Mouse (Mus musculus) forebrain, embryonic 11.5 days (tissue): ENCODE data around the gene Ablim1. TPM values are rescaled to one million over a fixed set of nuclear protein-coding genes. Genes with fewer than 3 reads are reported as not detected.

Source experiments
- ATAC-seq: fragments of 200-750 bp; cut with Nextera tagmentation; replicated peaks from 2 replicates; pipeline ENCODE4 v1.8.0; 2017; ENCODE audit warnings: moderate TSS enrichment; ENCODE audit not compliant: low FRiP score
- DNase-seq: peaks from one replicate; pipeline ENCODE4 v3.0.0-alpha.2; 2017; ENCODE audit warnings: low spot score
- H3K27ac ChIP-seq: fragments of 300-500 bp; sonication (generic); 2 replicates; pipeline ENCODE4 v1.5.1; 2014; ENCODE audit warnings: low read depth, low read length
- H3K27me3 ChIP-seq: fragments of 300-500 bp; sonication (generic); 2 replicates; pipeline ENCODE4 v1.6.1; 2014; ENCODE audit warnings: mild to moderate bottlenecking, low read length, mixed read lengths; ENCODE audit not compliant: control insufficient read depth, insufficient read depth
- H3K36me3 ChIP-seq: fragments of 300-500 bp; sonication (generic); 2 replicates; pipeline ENCODE4 v1.6.1; 2014; ENCODE audit warnings: mild to moderate bottlenecking, low read length, moderate library complexity, mixed read lengths; ENCODE audit not compliant: control insufficient read depth, insufficient read depth
- H3K4me1 ChIP-seq: fragments of 300-500 bp; sonication (generic); replicated peaks from 2 replicates; pipeline ENCODE4 v1.6.1; 2014; ENCODE audit warnings: low read length, mixed read lengths; ENCODE audit not compliant: control insufficient read depth, insufficient read depth
- H3K4me2 ChIP-seq: fragments of 300-500 bp; sonication (generic); 2 replicates; pipeline ENCODE4 v1.6.1; 2014; ENCODE audit warnings: low read depth, mild to moderate bottlenecking, low read length, moderate library complexity, mixed read lengths; ENCODE audit not compliant: severe bottlenecking
- H3K4me3 ChIP-seq: fragments of 300-500 bp; sonication (generic); 2 replicates; pipeline ENCODE4 v1.5.1; 2014; ENCODE audit warnings: low read depth, low read length
- H3K9ac ChIP-seq: fragments of 300-500 bp; sonication (generic); 2 replicates; pipeline ENCODE4 v1.6.1; 2014; ENCODE audit warnings: low read length
- H3K9me3 ChIP-seq: fragments of 300-500 bp; sonication (generic); 2 replicates; pipeline ENCODE4 v1.6.1; 2016; ENCODE audit warnings: low read length, mixed read lengths; ENCODE audit not compliant: control insufficient read depth
- WGBS: fragments of 180-500 bp; shearing (Covaris S2); extraction: QIAGEN DNeasy Blood & Tissue Kit; methylation state at CpG from one replicate; pipeline ENCODE4 v1.1.7; 2014; 5-methylcytosine and 5-hydroxymethylcytosine counted together
- polyA plus RNA-seq: library from polyadenylated mRNA; unstranded; fragments of >200 nt; fragmentation: Nextera tagmentation; extraction: Ambion mirVana; gene quantifications from 2 replicates; pipeline ENCODE4 v1.2.1, GENCODE M21; 2014

The Ablim1 gene
- polyA plus RNA-seq, 1 experiment from 2014 or later = 17.0 TPM

DNA sequence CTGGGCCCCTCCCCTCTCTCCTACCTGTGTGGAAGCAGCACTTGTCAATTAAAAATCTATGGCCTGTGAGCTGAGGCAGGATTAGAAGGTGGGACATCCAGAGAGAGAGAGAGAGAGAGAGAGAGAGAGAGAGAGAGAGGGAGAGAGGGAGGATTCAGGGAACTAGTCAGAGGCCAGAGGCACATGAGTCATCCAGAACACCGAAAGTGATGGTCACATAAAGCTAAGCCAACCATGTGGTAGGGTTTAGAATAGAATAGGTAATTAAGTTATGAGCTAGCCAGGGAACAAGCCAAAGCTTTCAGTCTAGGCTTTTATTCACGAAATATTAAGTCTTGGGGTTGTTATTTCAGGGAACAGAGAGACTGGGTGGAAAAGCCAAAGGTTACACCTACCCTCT lies 10.1 kb downstream of the Ablim1 start:
- Histone ChIP-seq H3K4me3 (no peak overlapping the region), H3K9ac (no peak overlapping the region), H3K4me1 (no peaks in the 10 kb centered on the region), H3K27me3 (no peaks in the 10 kb centered on the region), H3K9me3 (no peaks in the 10 kb centered on the region), H3K4me2 (no peak overlapping the region), H3K36me3 (no peaks in the 10 kb centered on the region), H3K27ac (no peak overlapping the region)
- DNase-seq = no peak
- ATAC-seq = no peak
- WGBS = 84% methylated on average over 2 of the region's 2 CpGs

- ATAC-seq (no peak), DNase-seq (no peak)
- H3K36me3 ChIP-seq = no peaks in the 10 kb centered on the region
- H3K27ac ChIP-seq = no peak overlapping the region
- H3K4me2 ChIP-seq = no peak overlapping the region
- H3K9ac ChIP-seq = no peak overlapping the region
- WGBS = 78% methylated on average over 12 of the region's 12 CpGs
- no peaks in the 10 kb centered on the region for H3K27me3 ChIP-seq
- H3K9me3 ChIP-seq = no peaks in the 10 kb centered on the region
- no peak overlapping the region for H3K4me3 ChIP-seq
- no peaks in the 10 kb centered on the region for H3K4me1 ChIP-seq
Observed at GRCm38 (mm10) chr19:57301961-57302395, 12.7 kb downstream of the Ablim1 start.

- Histone ChIP-seq H3K9me3 (no peaks in the 10 kb centered on the region), H3K27me3 (no peaks in the 10 kb centered on the region), H3K27ac (no peak overlapping the region), H3K4me2 (no peak overlapping the region), H3K9ac (no peak overlapping the region), H3K36me3 (no peaks in the 10 kb centered on the region), H3K4me1 (no peaks in the 10 kb centered on the region), H3K4me3 (no peak overlapping the region)
- ATAC-seq = no peak
- WGBS = 78% methylated on average over 5 of the region's 5 CpGs
- no peak for DNase-seq
Observed at GRCm38 (mm10) chr19:57298006-57298405, 16.7 kb downstream of the Ablim1 start.

- Histone ChIP-seq H3K9ac (no peak overlapping the region), H3K36me3 (no peaks in the 10 kb centered on the region), H3K4me2 (no peak overlapping the region), H3K4me3 (no peak overlapping the region), H3K9me3 (no peaks in the 10 kb centered on the region), H3K27ac (no peak overlapping the region), H3K27me3 (no peaks in the 10 kb centered on the region), H3K4me1 (no peaks in the 10 kb centered on the region)
- 91% methylated on average over 9 of the region's 9 CpGs for WGBS
- DNase-seq (no peak), ATAC-seq (no peak)
Observed at GRCm38 (mm10) chr19:57297447-57297846, 17.3 kb downstream of the Ablim1 start.

DNA sequence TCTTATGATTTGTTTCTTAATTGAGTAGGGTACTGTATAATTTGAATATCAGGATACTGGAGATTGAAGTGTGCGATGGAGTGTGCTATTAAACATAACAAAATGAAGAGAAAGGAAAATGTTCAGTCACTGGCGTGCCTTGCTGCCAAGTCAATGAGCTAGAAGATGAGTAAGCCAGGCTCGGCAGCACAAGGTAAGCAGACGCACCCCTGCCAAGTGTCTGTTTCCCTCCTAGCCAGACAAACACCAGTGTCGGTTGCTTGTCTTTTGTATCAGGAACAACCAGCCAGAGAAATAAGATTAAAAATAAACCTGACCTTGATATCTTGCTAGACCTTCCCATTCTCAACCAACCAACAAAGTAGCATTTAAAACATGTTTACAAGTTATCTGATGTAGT lies 18.2 kb downstream of the Ablim1 start:
- Histone ChIP-seq H3K27ac (no peak overlapping the region), H3K9ac (no peak overlapping the region), H3K4me3 (no peak overlapping the region), H3K9me3 (no peaks in the 10 kb centered on the region), H3K27me3 (no peaks in the 10 kb centered on the region), H3K36me3 (no peaks in the 10 kb centered on the region), H3K4me1 (no peaks in the 10 kb centered on the region), H3K4me2 (no peak overlapping the region)
- 79% methylated on average over 5 of the region's 5 CpGs for WGBS
- DNase-seq (no peak), ATAC-seq (no peak)

DNA sequence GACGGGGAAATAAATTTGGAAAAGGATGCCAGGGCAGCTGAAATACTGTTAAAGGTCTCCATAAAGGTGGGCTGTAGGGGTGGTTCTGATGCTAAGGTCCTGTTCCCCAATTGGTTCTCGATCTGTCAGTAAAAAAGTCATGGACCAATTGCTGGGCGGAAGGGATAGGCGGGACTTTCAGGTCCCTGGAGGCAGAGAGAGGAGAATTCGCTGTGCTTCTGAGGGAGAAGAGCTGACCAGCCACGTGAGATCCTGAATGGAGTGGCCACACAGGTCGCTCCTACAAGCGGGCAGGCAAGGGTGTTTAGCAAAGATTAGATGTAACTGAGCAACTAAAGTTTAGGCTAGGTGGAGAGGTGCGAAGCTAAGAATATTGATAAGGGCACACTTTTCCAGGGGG lies 19.2 kb downstream of the Ablim1 start:
- Histone ChIP-seq H3K9ac (no peak overlapping the region), H3K27me3 (no peaks in the 10 kb centered on the region), H3K36me3 (no peaks in the 10 kb centered on the region), H3K4me3 (no peak overlapping the region), H3K4me1 (no peaks in the 10 kb centered on the region), H3K9me3 (no peaks in the 10 kb centered on the region), H3K4me2 (no peak overlapping the region), H3K27ac (no peak overlapping the region)
- WGBS = 65% methylated on average over 9 of the region's 9 CpGs
- DNase-seq (no peak), ATAC-seq (no peak)

DNA sequence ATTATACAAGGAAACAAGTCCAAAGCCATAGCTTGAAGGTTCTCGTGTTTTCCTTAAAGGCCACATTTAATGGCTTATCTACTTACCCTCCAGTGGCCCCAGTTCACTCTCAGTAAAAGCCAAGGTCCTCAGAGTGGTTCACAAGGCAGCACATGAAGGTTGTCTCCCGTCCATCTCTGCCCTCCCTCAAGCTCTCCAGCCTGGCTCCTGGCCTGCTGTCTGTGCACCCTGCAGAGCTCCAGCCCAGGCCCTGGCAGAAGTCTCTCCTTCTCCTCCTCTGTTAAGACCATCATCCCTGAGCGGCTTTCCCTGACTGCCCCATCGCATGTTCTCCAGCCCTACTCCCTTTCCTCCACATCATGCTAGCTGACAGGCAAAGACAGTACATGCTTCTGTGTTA lies 20.4 kb downstream of the Ablim1 start:
- Histone ChIP-seq H3K27me3 (no peaks in the 10 kb centered on the region), H3K4me1 (no peaks in the 10 kb centered on the region), H3K4me3 (no peak overlapping the region), H3K27ac (no peak overlapping the region), H3K9me3 (no peaks in the 10 kb centered on the region), H3K4me2 (no peak overlapping the region), H3K9ac (no peak overlapping the region), H3K36me3 (no peaks in the 10 kb centered on the region)
- WGBS = 87% methylated on average over 4 of the region's 4 CpGs
- ATAC-seq (no peak), DNase-seq (no peak)

DNA sequence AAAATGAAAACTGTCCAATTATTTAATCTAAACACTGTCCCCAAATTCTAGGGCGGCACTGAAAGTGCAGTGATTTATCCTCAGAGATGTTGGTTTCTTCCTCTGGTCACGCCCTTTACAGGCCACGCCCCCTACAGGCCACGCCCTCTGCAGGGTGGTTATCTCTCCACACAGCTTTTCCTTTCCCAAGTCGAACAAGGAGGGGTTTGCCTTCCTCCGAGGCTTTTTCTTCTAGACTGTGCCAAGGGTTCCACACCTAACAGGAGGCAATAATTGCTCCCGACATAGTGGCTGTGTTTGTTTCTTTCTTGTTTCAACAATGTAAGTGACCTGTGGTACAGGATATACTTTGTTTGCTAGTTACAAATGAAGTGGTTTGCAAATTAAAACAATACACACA lies 21.0 kb downstream of the Ablim1 start:
- DNase-seq (no peak), ATAC-seq (no peak)
- 44% methylated on average over 7 of the region's 7 CpGs for WGBS
- H3K27me3 ChIP-seq = no peaks in the 10 kb centered on the region
- no peak overlapping the region for H3K4me2 ChIP-seq
- no peak overlapping the region for H3K27ac ChIP-seq
- H3K4me1 ChIP-seq = no peaks in the 10 kb centered on the region
- no peak overlapping the region for H3K9ac ChIP-seq
- no peaks in the 10 kb centered on the region for H3K9me3 ChIP-seq
- H3K4me3 ChIP-seq = no peak overlapping the region
- no peaks in the 10 kb centered on the region for H3K36me3 ChIP-seq

GRCm38 (mm10) chr19:57283310-57283709 lies 31.4 kb downstream of the Ablim1 start:
- H3K4me1 ChIP-seq = no peaks in the 10 kb centered on the region
- no peak overlapping the region for H3K9ac ChIP-seq
- no peak overlapping the region for H3K4me3 ChIP-seq
- H3K27ac ChIP-seq = no peak overlapping the region
- 75% methylated on average over 3 of the region's 3 CpGs for WGBS
- no peak overlapping the region for H3K4me2 ChIP-seq
- ATAC-seq = no peak
- no peaks in the 10 kb centered on the region for H3K27me3 ChIP-seq
- DNase-seq = no peak
- H3K36me3 ChIP-seq = no peaks in the 10 kb centered on the region
- no peaks in the 10 kb centered on the region for H3K9me3 ChIP-seq
